Mouse (Mus musculus): Measurements from ENCODE around the gene Cdh19. TPM values are rescaled to one million over a fixed set of nuclear protein-coding genes. Genes with fewer than 3 reads are reported as not detected.

The Cdh19 gene
- 1.8 and 2.6 TPM in 2 replicates for polyA plus RNA-seq (2016; fragmentation: Nextera tagmentation; extraction: Ambion mirVana)

DNA sequence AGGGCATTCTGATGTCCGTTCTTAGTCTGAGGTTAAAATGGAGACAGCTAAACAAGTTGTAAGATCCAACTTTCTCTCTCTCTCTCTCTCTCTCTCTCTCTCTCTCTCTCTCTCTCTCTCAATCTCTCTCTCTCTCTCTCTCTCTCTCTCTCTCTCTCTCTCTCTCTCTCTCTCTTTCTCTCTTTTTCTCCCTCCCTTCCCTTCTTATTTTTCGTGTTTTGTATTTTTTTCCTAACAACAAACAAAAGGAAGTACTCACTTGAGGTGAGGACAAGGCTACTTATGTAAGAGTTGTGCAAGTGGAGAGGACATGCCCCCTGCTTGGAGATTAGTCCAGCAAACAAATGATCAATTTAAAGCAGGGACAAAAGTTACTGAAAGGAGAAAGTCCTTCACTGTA, at the start of gene Cdh19:
Cdh19 (minus strand) TSS at position 101 of the 400 bp plus-strand sequence.
- Histone ChIP-seq H3K9ac (no peak within 1 kb of the TSS), H3K4me1 (no peaks in the 10 kb centered on the region), H3K4me2 (replicated peaks) (no peak within 1 kb of the TSS), H3K27me3 (replicated peaks) (no peaks in the 10 kb centered on the region), H3K4me3 (no peak within 1 kb of the TSS), H3K36me3 (no peaks in the 10 kb centered on the region), H3K27ac (no peak within 1 kb of the TSS), H3K9me3 (no peaks in the 10 kb centered on the region)
- 60% methylated on average over 2 of the region's 2 CpGs for WGBS
- ATAC-seq (ENCODE audit: low FRiP score, low read depth): no peak

DNA sequence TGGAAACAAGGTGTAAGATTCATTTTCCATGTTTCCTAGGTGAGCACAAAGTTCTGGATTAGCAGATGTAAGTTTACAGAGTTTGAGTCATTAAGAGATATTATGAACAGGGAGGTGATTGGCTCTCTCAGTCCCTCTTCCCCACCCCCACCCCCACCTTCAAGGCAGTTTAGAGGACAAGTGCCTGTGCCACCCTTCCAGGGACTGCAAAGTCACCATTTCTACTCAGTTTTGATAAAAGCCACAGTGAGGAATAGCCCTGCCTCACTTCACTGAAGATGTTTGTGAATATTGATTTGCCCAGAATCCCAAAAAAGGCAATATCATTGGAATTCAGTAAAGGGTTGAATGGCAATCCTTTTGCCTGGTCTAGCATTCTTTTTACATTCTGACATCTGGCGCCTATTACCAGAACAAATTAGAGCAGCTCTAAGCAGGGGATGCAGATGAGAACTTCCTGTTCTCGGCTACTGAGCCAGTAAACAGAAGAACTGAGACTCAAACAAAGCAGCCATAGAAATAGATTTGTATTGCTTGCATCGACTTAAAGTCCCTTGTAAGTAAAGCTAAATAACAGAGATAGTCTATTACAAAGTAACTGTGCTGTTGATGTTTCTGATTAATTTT, 43.2 kb upstream of the Cdh19 start:
- no peaks in the 10 kb centered on the region for H3K4me1 ChIP-seq
- H3K4me3 ChIP-seq: no peak overlapping the region
- ATAC-seq (ENCODE audit: low FRiP score, low read depth): no peak
- H3K9ac ChIP-seq: no peak overlapping the region
- H3K27me3 ChIP-seq (replicated peaks): no peaks in the 10 kb centered on the region
- H3K9me3 ChIP-seq: no peaks in the 10 kb centered on the region
- H3K4me2 ChIP-seq (replicated peaks): no peak overlapping the region
- WGBS: 34% methylated on average over 3 of the region's 3 CpGs
- no peaks in the 10 kb centered on the region for H3K36me3 ChIP-seq
- H3K27ac ChIP-seq: no peak overlapping the region

DNA sequence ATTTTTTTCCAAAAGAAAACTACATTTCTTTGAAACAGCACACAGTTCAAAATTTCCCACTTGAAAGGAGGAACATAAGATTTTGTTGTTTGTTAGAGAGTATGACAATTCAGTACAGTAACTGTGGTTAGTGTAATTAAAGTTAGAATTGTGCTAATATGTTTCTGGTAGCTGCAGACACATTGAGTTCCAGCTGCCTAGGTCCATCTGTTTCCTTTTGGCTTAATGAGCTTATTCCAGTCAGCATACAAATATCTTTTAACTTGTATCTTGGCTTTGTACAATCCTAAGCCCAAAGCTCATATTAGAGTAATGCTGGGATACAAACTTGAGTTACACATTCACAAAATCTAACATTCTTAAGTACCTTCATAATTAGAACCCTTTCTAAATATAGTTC, 40.3 kb upstream of the Cdh19 start:
- Histone ChIP-seq H3K4me2 (replicated peaks) (no peak overlapping the region), H3K4me1 (no peaks in the 10 kb centered on the region), H3K27ac (no peak overlapping the region), H3K27me3 (replicated peaks) (no peaks in the 10 kb centered on the region), H3K9me3 (no peaks in the 10 kb centered on the region), H3K9ac (no peak overlapping the region), H3K36me3 (no peaks in the 10 kb centered on the region), H3K4me3 (no peak overlapping the region)
- no peak for ATAC-seq (ENCODE audit: low FRiP score, low read depth)

- Histone ChIP-seq H3K27ac (no peak overlapping the region), H3K36me3 (no peaks in the 10 kb centered on the region), H3K9me3 (no peaks in the 10 kb centered on the region), H3K9ac (no peak overlapping the region), H3K4me3 (no peak overlapping the region), H3K4me2 (replicated peaks) (no peak overlapping the region), H3K4me1 (no peaks in the 10 kb centered on the region), H3K27me3 (replicated peaks) (no peaks in the 10 kb centered on the region)
- ATAC-seq (ENCODE audit: low FRiP score, low read depth): no peak
These were observed 12.4 kb upstream of the Cdh19 start for GRCm38 (mm10) chr1:110989824-110990223.

DNA sequence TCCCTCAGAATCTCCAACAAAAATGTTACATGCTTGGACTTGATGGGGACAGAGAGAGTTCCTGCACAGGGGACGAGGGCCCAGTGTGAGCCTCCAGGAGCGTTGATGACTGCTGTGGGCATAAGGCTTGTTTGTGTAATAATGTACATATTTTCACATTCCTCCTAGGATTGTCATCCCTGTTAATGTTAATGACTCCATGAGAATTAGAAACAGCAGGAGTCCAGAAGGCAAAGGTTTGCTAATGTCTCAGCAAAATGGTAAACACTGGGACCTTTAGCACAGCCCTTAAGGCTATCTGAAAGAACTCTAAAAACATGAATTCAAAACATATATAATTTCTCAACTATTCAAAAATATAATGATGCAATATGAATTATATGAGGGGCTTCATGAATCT, 8.2 kb downstream of the Cdh19 start:
- 86% methylated on average over 2 of the region's 2 CpGs for WGBS
- ATAC-seq (ENCODE audit: low FRiP score, low read depth): no peak
- H3K9ac ChIP-seq: no peak overlapping the region

GRCm38 (mm10) chr1:110909752-110910151, 67.6 kb downstream of the Cdh19 start:
- no peak overlapping the region for H3K4me3 ChIP-seq
- H3K9me3 ChIP-seq: no peaks in the 10 kb centered on the region
- no peak overlapping the region for H3K4me2 ChIP-seq (replicated peaks)
- no peak overlapping the region for H3K27ac ChIP-seq
- no peaks in the 10 kb centered on the region for H3K4me1 ChIP-seq
- WGBS: 92% methylated on average over 1 of the region's 1 CpGs
- no peaks in the 10 kb centered on the region for H3K36me3 ChIP-seq
- no peak for ATAC-seq (ENCODE audit: low FRiP score, low read depth)
- H3K27me3 ChIP-seq (replicated peaks): no peaks in the 10 kb centered on the region
- no peak overlapping the region for H3K9ac ChIP-seq

More for the DNA sequence above, 8.2 kb downstream of the Cdh19 start:
- Histone ChIP-seq H3K9me3 (no peaks in the 10 kb centered on the region), H3K4me3 (no peak overlapping the region), H3K4me2 (replicated peaks) (no peak overlapping the region), H3K27me3 (replicated peaks) (no peaks in the 10 kb centered on the region), H3K36me3 (no peaks in the 10 kb centered on the region), H3K4me1 (no peaks in the 10 kb centered on the region), H3K27ac (no peak overlapping the region)

DNA sequence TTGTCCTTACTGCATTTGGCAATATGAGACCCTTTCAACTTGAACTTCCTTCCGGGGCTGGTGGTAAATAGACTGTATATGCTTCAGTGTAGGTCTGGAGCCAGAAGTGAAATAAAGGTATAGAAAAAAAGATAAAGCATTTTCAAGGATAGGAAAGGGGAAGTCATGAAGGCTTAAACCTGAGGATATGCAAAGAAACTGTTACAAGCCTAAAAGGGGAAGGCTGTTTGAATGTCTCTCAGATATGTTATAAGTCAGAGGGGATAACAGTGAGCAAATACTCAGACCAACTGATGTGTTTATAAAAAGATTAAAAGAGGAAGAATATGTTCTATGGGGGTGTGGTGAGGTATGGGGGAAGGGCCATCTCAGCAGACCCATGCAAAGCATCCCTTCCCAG, 68.2 kb downstream of the Cdh19 start:
- Histone ChIP-seq H3K9ac (no peak overlapping the region), H3K36me3 (no peaks in the 10 kb centered on the region), H3K4me1 (no peaks in the 10 kb centered on the region), H3K27me3 (replicated peaks) (no peaks in the 10 kb centered on the region), H3K4me3 (no peak overlapping the region), H3K4me2 (replicated peaks) (no peak overlapping the region), H3K9me3 (no peaks in the 10 kb centered on the region), H3K27ac (no peak overlapping the region)
- ATAC-seq (ENCODE audit: low FRiP score, low read depth): no peak
- WGBS: 80% methylated on average over 1 of the region's 1 CpGs

DNA sequence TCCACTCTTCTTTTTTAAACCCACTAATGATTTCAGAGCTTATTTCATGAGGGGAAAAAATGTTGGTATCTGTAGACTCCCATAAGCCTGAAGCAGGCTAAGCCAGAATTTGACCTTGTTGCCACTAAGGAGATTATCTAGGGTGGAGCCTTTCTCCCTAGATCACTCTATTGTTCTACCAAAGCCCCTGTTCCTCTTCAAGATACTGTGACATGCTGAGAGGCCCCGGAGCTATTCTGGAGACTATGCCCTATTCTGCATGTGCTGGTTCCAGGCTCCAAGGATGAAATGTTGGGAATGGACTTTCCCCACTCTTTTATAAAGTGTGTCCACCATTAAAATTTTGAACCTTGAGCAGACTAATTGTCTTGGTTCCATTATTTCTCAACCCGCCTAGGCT, 73.1 kb downstream of the Cdh19 start:
- Histone ChIP-seq H3K36me3 (no peaks in the 10 kb centered on the region), H3K9me3 (no peaks in the 10 kb centered on the region), H3K4me3 (no peak overlapping the region), H3K27ac (no peak overlapping the region), H3K27me3 (replicated peaks) (no peaks in the 10 kb centered on the region), H3K9ac (no peak overlapping the region), H3K4me2 (replicated peaks) (no peak overlapping the region), H3K4me1 (no peaks in the 10 kb centered on the region)
- WGBS: 81% methylated on average over 2 of the region's 2 CpGs
- ATAC-seq (ENCODE audit: low FRiP score, low read depth): no peak

All from neural tube, embryonic 12.5 days (tissue).